Mouse (Mus musculus): ENCODE data around the gene Ndufa8.

DNA sequence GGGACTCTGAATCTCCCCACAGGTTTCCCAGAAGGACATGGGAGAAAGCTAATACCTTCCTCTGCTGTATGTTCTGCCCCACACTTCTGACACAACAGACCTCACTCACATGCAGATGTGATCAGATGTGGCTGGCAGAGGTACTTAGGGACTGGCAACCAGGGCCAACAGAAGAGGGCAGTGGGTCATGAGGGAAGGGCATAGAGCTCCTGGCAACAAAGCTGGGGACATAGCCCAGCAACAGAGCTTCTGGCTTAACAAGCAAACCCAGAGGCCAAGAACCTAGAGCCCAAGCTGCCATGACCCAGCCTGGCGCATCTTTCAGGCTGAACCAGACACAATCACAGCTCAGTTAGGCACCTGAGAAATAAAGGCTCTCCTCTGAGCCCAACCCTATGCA lies 35.8 kb upstream of the Ndufa8 start:
- TF ChIP-seq CTCF (IDR thresholded peaks at IDR 0.05; ENCODE audit: low read depth) (no peak), EP300 (IDR thresholded peaks at IDR 0.05; ENCODE audit: low read depth) (no peak)
